Mouse (Mus musculus): Measurements from ENCODE around the gene Mis18a. TPM values are rescaled to one million over a fixed set of nuclear protein-coding genes. Genes with fewer than 3 reads are reported as not detected.

Gene Mis18a
- polyA plus RNA-seq (2011; ENCODE audit: insufficient read depth, insufficient read length, low read depth, missing spikeins): 32.3 and 33.2 TPM in 2 replicates

GRCm38 (mm10) chr16:90727233-90728115, at the start of gene Mis18a:
Gene Mis18a, minus strand, starts transcription at chr16:90727404.
- H3K4me1 ChIP-seq (ENCODE audit: control insufficient read depth, insufficient read depth, low read length): no peaks in the 10 kb centered on the region

GRCm38 (mm10) chr16:90775946-90776520, 48.8 kb upstream of the Mis18a start:
- Histone ChIP-seq H3K27ac (ENCODE audit: insufficient read depth, low read length) (no peak overlapping the region), H3K4me3 (ENCODE audit: low read depth, low read length) (no peak overlapping the region), H3K4me1 (ENCODE audit: control insufficient read depth, insufficient read depth, low read length) (no peaks in the 10 kb centered on the region), H3K27me3 (ENCODE audit: control insufficient read depth, insufficient read depth, low read length, poor library complexity, severe bottlenecking) (no peaks in the 10 kb centered on the region), H3K9me3 (replicated peaks; ENCODE audit: control insufficient read depth, insufficient read depth, low read length, poor library complexity, severe bottlenecking) (no peaks in the 10 kb centered on the region), H3K9ac (ENCODE audit: low read depth, poor library complexity, severe bottlenecking) (no peak overlapping the region), H3K36me3 (ENCODE audit: control insufficient read depth, insufficient read depth, low read length, poor library complexity, severe bottlenecking) (peaks cover 28% of the 10 kb centered on the region)
- TF ChIP-seq EP300 (IDR thresholded peaks at IDR 0.05; ENCODE audit: insufficient read depth, low read depth, low read length) (no peak), CTCF (IDR thresholded peaks at IDR 0.05; ENCODE audit: low read depth, low read length) (no peak), POLR2A (IDR thresholded peaks at IDR 0.05; ENCODE audit: insufficient read depth, low read length) (no peak)

More at GRCm38 (mm10) chr16:90727233-90728115, at the start of gene Mis18a:
- Histone ChIP-seq H3K27me3 (ENCODE audit: control insufficient read depth, insufficient read depth, low read length, poor library complexity, severe bottlenecking) (no peaks in the 10 kb centered on the region), H3K9me3 (replicated peaks; ENCODE audit: control insufficient read depth, insufficient read depth, low read length, poor library complexity, severe bottlenecking) (0 out of 2 replicates have a peak, but pooled peaks cover 3% of the 10 kb centered on the region), H3K4me3 (ENCODE audit: low read depth, low read length) (peak within 1 kb of the TSS; percentile 95), H3K36me3 (ENCODE audit: control insufficient read depth, insufficient read depth, low read length, poor library complexity, severe bottlenecking) (no peaks in the 10 kb centered on the region; the same call in 1 of the 2 replicates), H3K9ac (ENCODE audit: low read depth, poor library complexity, severe bottlenecking) (peak within 1 kb of the TSS; percentile 74), H3K27ac (ENCODE audit: insufficient read depth, low read length) (no peak within 1 kb of the TSS)
- TF ChIP-seq POLR2A (IDR thresholded peaks at IDR 0.05; ENCODE audit: insufficient read depth, low read length): peak; percentile 89
- TF ChIP-seq CTCF (IDR thresholded peaks at IDR 0.05; ENCODE audit: low read depth, low read length): no peak
- TF ChIP-seq EP300 (IDR thresholded peaks at IDR 0.05; ENCODE audit: insufficient read depth, low read depth, low read length): no peak

GRCm38 (mm10) chr16:90774646-90775045, 47.4 kb upstream of the Mis18a start:
- H3K9ac ChIP-seq (ENCODE audit: low read depth, poor library complexity, severe bottlenecking): no peak overlapping the region
- H3K36me3 ChIP-seq (ENCODE audit: control insufficient read depth, insufficient read depth, low read length, poor library complexity, severe bottlenecking): peaks cover 26% of the 10 kb centered on the region
- no peak overlapping the region for H3K4me3 ChIP-seq (ENCODE audit: low read depth, low read length)
- no peaks in the 10 kb centered on the region for H3K4me1 ChIP-seq (ENCODE audit: control insufficient read depth, insufficient read depth, low read length)
- TF ChIP-seq EP300 (IDR thresholded peaks at IDR 0.05; ENCODE audit: insufficient read depth, low read depth, low read length) (no peak), CTCF (IDR thresholded peaks at IDR 0.05; ENCODE audit: low read depth, low read length) (no peak), POLR2A (IDR thresholded peaks at IDR 0.05; ENCODE audit: insufficient read depth, low read length) (no peak)
- H3K9me3 ChIP-seq (replicated peaks; ENCODE audit: control insufficient read depth, insufficient read depth, low read length, poor library complexity, severe bottlenecking): no peaks in the 10 kb centered on the region
- H3K27me3 ChIP-seq (ENCODE audit: control insufficient read depth, insufficient read depth, low read length, poor library complexity, severe bottlenecking): no peaks in the 10 kb centered on the region
- H3K27ac ChIP-seq (ENCODE audit: insufficient read depth, low read length): no peak overlapping the region

- Histone ChIP-seq H3K36me3 (ENCODE audit: control insufficient read depth, insufficient read depth, low read length, poor library complexity, severe bottlenecking) (peaks cover 28% of the 10 kb centered on the region), H3K27ac (ENCODE audit: insufficient read depth, low read length) (no peak overlapping the region), H3K9me3 (replicated peaks; ENCODE audit: control insufficient read depth, insufficient read depth, low read length, poor library complexity, severe bottlenecking) (no peaks in the 10 kb centered on the region), H3K27me3 (ENCODE audit: control insufficient read depth, insufficient read depth, low read length, poor library complexity, severe bottlenecking) (no peaks in the 10 kb centered on the region), H3K9ac (ENCODE audit: low read depth, poor library complexity, severe bottlenecking) (no peak overlapping the region), H3K4me3 (ENCODE audit: low read depth, low read length) (no peak overlapping the region), H3K4me1 (ENCODE audit: control insufficient read depth, insufficient read depth, low read length) (no peaks in the 10 kb centered on the region)
- TF ChIP-seq EP300 (IDR thresholded peaks at IDR 0.05; ENCODE audit: insufficient read depth, low read depth, low read length): no peak
- no peak for TF ChIP-seq POLR2A (IDR thresholded peaks at IDR 0.05; ENCODE audit: insufficient read depth, low read length)
- no peak for TF ChIP-seq CTCF (IDR thresholded peaks at IDR 0.05; ENCODE audit: low read depth, low read length)
These were observed 47.0 kb upstream of the Mis18a start for GRCm38 (mm10) chr16:90774216-90774615.

DNA sequence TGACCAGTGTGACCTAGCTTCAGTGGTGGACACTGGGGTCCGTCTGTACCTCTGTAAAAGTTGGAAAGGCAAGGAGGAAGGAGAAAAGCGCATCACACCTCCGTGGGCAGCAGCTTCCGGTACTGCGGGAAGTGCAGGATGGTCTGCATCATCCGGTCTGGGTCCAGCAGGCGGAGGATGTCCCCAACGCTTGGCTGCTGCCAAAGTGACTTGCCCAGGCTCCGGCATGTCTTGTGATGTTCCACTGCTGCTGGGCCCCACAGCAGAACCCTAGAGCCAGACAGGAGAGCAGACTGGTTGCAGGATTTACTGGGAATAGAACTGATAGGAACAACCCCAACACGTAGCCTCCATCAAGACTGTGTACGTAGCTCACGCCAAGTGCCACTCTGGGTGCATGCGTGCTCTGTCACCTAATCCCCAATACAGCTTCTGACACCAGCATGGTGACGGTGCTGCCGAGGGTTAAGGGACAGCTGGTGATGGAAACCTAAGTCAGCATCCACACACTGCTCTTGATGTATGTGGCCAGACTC, 39.8 kb upstream of the Mis18a start:
- H3K36me3 ChIP-seq (ENCODE audit: control insufficient read depth, insufficient read depth, low read length, poor library complexity, severe bottlenecking): peaks cover 28% of the 10 kb centered on the region
- no peak for TF ChIP-seq POLR2A (IDR thresholded peaks at IDR 0.05; ENCODE audit: insufficient read depth, low read length)
- no peak for TF ChIP-seq EP300 (IDR thresholded peaks at IDR 0.05; ENCODE audit: insufficient read depth, low read depth, low read length)
- no peak for TF ChIP-seq CTCF (IDR thresholded peaks at IDR 0.05; ENCODE audit: low read depth, low read length)
- no peak overlapping the region for H3K4me3 ChIP-seq (ENCODE audit: low read depth, low read length)
- H3K4me1 ChIP-seq (ENCODE audit: control insufficient read depth, insufficient read depth, low read length): no peaks in the 10 kb centered on the region
- no peak overlapping the region for H3K27ac ChIP-seq (ENCODE audit: insufficient read depth, low read length)
- H3K9ac ChIP-seq (ENCODE audit: low read depth, poor library complexity, severe bottlenecking): no peak overlapping the region
- no peaks in the 10 kb centered on the region for H3K27me3 ChIP-seq (ENCODE audit: control insufficient read depth, insufficient read depth, low read length, poor library complexity, severe bottlenecking)
- no peaks in the 10 kb centered on the region for H3K9me3 ChIP-seq (replicated peaks; ENCODE audit: control insufficient read depth, insufficient read depth, low read length, poor library complexity, severe bottlenecking)
